Mouse (Mus musculus) heart, postnatal 4 days (tissue): ENCODE data around the gene Apbb2. TPM values are rescaled to one million over a fixed set of nuclear protein-coding genes. Genes with fewer than 3 reads are reported as not detected.

Source experiments
- DNase-seq: peaks from one replicate; pipeline ENCODE4 v3.0.0; 2021
- total RNA-seq, 2 experiments: library from RNA; stranded (reverse); gene quantifications; 2 replicates each; pipeline ENCODE4 v1.2.3; 2021

Apbb2 gene
- total RNA-seq, 2 experiments from 2014 or later, result 60.9 to 66.7 TPM

DNA sequence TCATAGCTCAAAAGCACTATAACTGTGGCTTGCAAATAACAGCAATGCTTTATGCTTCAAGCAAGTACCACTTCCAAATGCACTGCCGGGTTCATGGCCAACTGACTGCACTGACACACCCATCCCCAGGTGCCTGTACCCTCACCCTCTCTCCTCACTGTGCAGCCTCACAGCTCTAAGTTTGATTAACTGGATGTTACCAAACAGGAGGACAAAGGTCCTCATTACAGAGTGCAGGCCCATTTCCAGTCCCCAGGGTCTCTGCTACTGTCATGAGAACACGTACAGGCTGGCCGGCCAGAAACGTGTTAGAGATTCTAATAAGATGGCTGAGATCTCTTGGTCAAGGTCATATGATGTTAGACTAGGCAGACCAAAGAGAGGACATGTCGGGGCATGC is 147.7 kb downstream of the Apbb2 start:
- no peak for DNase-seq

DNA sequence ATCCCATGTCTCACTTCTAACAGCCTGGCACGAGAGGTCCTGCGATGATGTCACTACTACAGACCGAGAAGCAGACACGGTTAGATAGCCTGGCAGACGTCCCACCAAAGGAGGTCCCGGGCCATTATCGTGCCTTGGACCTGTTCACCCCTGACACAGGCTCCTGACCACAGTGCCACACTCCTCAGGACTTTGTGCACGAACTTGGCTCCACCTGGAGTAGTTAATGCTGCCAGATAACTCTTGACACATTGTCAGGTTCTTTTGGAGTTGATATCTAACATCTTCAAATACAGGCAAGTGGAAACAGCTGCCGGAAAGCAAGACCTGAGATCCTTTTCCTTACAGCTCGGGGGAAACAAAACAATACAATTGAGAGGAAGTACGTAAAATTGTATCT is 148.9 kb downstream of the Apbb2 start:
- DNase-seq, result peak; percentile 68

DNA sequence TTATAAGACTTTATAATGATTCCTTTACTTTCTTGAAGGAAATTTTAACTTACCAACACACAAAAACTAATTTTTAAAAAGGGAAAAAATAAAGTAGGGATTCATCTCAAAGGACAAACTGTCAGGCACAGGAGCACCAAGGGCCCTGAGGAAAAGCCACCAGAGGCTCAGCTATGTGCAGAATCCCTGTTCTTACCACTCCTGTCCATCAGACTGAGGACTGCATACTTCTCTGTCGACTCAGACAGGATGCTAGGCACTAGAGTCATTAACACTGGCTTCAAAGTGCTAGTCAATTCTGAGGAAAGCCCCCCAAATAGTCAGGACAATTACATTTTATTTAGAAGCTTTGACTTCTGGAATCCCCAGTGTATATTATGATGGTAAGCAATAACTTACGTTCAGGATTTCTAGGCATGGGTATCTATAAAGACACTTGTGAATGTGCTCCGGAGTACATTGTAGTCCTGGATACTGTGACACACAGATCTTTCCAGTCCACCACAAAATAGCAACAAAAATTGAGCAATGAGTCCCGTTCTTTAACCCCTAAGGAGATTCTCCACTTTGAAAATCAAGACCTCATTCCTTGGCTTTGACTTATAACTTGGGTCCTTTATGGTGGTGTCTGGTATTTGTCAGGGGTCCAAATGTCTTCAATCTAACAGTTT is 150.1 kb downstream of the Apbb2 start:
- DNase-seq, result no peak

DNA sequence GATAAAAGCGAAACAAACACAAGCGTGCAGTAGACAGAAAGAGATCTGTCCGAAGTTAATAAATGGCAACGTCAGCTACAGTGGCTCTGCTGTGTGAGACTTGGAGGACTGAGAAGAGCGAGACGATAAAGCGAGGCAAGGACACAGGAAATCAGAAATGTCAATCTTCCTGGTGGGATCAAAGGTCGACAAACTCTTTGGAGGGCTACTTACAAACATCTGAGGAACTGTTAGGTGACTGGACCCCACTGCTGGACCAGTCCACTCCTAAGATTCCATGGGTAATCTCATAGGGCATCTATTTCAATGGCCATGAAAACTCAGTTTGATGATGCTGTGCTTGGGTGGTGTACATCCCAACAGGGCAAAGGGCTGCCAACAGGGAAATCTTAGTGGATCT is 155.9 kb downstream of the Apbb2 start:
- no peak for DNase-seq

DNA sequence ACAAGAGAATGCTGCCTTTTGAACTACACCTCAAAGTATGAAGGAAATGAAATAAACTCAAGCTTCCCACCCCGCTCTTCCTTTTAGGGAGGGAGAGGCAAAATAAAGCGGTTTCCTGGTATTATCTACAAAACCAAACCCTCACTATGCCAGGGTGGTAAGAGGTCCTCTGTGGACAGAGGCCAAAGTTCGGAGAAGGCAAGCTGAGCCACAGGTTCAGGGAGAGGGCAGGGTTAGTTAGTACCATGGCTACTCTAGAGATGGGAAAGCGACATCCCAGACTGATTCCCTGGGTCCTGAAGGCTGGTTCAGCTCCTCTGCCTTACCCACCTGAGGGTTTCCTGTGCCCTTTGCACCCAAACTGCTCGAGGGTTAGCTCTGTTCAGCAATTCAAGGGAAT is 159.7 kb downstream of the Apbb2 start:
- no peak for DNase-seq

DNA sequence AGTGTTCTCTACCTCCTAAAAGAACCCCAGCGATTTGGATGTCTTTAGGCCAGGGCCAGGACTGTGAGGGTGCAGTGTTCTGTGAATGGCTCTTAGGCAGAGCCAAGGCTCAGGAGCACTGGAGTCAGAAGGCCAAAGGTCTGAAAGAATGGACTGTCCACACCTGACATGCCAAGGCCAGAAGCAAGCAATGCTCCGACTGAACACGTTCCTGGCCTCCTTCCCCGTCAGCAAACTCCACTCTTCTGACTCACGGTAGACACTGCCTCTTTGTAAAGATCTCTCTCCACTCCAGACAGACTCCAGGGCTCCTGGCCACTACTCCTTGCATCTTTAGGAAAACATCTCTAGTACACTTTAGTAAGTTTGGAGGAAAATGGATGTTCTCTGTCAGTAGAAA is 163.3 kb downstream of the Apbb2 start:
- no peak for DNase-seq

DNA sequence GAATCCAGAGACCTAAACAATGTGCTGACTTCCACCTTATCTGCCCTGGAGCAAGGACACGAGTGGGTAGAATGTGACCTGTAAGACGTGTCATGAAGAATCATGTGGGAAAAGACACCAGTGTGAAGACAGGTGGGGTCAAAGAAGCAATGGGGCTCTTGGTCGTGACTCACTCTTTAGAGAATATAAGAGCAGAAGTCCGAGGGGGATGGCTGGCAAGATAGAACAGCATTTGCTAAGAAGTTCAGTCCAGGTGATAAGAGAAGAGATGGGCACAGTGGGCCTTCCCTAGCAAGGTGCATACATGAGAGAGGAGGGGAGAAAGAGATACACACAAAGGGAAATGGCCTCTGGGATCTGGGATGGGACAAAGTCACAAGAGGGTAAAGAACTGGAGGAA is 163.8 kb downstream of the Apbb2 start:
- DNase-seq, result no peak

DNA sequence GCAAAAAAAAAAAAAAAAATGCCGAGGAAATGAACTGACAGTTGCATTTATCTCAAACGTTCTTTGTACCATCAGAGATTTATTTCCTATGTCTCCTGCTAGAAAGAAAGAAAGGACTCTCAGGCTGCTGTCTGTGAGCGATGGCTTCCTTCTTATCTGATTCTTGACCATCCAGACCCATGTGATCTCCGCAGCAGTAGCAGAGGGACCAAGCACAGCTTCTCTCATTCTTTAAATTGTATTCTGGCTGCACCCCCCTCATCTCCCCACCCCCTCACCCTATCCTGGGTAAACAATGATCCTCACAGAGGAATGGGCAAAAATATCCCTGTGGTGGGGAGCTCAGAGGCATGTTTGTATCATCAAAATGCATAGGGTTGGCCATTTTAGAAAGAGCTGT is 165.5 kb downstream of the Apbb2 start:
- no peak for DNase-seq

DNA sequence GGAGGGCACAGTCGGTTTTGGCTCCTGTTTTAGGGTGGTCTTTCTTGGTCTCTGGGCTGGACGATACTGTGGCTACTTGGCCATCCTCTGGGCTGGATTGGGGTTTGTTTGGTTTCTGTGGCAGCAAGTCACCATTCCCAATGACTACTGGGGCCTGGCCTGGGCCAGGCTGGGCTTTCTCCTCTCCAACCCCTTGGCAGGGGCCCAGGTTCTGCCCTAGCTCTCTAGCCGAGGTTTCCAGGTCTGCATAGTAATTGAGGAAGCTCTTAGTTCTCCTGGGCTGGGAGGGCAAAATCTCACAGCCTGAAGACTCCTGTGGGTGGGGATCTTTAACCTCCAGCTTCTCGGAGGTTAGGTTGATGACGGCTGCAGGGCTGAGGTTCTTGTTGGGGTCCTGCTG is 167.0 kb downstream of the Apbb2 start:
- DNase-seq, result no peak

DNA sequence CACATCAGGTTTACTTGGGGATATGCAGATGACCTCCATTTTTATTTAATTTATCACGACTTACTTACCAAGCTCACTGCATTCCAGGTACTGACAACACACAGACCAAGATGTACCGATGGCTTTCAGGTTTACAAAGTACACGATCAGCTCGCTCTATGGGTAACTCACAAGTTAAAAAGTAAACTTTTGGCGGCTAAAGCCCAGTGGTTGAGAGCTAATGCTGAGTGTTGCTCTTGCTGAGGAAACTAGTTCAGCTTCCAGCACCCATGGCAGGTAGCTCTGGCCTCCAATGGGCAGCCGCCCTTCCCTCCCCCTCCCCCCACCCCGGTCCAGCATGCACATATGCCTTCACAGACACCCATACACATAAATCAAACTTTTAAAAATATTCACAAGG is 173.1 kb downstream of the Apbb2 start:
- DNase-seq, result no peak

DNA sequence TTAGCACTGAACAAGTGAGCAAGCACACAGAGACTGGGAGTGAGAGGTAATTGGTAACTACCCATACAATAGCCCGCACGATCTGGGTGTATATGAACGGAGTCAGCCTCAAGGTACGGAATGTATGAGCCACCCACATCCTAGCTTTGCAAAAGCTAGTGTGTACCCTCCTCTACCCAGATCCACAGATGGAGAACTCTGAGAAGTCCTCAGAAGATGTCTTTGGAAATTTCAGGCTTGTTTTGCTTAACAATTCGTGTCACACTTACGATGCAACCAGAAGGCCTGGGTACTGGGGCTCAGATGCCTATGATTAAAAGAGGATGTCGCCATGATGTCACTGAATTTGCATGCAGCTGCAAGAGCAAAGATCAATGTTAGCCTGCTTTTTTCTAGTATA is 176.3 kb downstream of the Apbb2 start:
- no peak for DNase-seq

DNA sequence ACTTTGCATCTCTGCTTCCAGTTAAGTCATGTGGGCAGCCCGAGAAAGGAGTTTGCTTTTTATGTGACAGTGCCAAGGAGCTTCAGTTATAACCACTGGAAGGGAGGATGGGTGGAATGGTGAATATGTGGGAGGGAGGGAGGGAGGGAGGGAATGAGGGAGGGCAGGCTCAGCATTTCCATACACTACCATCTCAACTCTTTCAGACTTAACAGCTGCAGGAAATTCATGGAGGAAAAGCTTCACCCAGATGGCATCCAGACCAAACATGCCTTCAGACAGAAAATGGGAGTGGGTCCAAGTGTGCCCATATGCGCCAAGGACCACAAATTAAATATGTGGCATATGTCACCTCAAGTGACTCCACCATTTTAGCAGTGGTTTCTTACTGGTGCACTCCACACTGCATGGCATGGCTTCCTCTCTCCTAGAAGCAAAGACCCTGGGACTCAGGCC is 181.8 kb downstream of the Apbb2 start:
- no peak for DNase-seq

DNA sequence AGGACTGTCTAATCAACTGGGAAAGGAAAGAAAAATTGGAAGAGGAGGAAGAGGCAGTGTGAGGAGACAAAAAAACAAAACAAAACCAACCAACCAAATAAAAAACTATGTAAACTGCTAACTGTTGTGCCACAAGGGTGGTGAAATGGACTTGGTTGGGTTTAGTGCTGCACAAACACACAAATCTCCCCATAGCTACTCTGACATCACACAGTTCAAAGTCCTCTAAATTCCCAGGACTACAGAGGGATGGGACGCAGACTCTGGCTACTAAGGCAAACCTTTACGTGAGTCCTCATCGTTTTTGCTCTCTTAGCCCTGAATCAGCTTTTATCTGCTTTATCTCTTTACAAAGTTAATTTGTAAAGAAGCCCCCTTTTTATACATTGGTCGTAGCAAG is 183.4 kb downstream of the Apbb2 start:
- no peak for DNase-seq

DNA sequence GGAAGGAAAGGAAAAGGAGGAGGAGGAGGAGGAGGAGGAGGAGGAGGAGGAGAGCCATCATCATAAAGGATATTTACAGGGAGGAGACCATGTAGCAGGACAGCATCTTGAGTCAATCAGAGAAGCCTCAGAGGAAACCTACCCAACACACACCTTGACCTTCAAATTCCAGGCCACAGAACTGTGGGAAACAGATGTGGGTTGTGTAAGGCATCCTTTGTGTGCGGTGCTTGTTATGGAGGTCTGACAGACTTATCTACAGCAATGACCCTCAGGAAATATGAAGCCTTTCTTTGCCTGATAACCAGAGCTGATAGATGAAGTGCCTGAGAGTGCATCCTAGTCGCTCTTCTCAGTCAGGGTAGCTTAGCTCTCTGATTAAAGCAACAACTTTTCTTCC is 189.5 kb downstream of the Apbb2 start:
- DNase-seq, result no peak

DNA sequence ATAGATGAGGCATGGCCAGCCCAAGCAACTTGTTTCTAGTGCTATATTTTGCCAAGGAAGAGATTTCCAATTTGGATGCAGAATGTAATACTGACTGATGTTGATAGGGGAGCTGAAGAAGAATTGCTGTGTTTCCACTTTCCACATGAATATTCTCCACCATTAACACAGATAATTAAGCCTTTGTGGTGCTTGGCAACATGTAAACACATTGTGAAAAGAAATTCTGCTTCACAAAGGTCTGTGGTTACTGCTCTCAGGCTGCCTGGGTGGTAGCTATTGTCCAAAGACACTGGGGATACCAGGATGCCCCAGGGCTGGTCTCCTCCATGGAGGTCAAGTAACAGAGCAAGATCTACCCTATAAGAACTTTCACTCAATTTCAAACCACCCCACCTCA is 190.5 kb downstream of the Apbb2 start:
- DNase-seq, result no peak

DNA sequence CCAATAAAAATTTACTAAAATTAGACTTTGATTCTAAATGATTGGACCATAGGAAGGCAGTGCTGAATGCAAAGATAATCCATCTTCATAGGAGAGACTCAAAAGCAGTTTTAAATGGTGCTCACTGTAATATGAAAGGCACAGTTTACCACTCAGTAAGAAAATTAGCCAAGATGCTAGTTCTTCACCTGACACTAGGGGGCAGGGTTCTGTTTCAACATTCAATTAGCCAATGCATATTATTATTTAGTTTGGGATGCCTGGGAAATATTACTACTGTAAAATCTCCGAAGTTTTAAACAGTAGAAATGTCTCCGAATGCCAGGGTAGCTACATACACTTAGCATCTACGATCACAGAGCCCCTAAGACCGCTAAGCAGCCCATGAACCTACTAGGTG is 194.7 kb downstream of the Apbb2 start:
- peak; percentile 58 for DNase-seq

DNA sequence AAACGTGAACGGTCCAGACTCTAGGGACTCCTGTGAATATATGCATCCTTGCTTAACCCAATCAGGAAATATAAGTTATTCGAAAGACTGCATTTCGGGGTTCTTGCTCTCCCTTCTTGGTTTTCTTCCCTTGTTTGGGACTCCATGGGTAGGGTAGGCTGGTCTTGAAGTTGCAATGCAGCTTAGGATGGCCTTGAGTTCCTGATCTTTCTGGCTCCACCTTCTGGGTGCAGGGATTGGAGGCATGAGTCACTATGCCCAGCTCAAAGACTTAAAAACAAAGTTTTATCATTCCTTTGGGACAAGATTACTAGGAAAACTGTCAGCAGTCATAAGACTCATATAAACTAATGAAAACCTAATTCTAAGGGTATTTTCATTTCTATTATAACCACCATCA is 195.1 kb downstream of the Apbb2 start:
- no peak for DNase-seq

DNA sequence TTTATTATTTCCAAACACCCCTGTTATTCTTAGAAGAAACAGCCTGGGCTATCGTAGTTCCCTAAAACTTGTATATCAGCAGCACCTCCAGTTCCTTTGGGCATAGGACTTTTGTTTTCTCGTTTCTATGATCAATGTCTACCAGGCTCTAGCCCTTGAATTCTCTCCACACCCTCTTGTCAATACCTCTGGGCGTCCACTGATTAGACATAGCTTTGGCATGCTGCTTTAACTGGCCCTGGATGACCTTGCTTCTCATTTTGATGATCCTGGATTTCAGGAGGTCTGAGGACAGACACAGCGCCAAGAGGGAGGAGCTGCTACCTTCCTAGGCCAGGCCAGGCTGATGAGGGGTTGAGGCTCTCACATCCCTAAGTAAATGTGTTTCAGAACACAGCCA is 196.6 kb downstream of the Apbb2 start:
- peak; percentile 54 for DNase-seq

DNA sequence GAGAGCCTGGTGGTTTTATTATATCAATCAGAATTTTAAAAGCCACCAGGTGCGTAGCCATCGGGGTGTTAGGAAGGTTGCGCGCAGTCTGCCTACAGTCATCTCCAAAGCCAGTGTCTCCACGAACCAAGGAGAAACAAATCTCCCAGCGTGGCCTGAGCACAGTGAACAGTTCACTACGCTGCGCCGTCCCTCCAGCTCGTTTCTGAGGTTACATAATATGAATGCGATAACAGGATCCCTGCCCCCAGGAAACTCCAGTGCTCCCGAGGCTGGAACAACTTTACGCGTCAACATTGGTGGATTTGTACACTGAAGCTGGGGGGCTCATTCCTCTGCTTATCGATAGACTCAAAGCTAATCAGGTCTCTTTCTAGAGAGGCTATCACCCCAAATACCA is 197.4 kb downstream of the Apbb2 start:
- DNase-seq, result no peak

DNA sequence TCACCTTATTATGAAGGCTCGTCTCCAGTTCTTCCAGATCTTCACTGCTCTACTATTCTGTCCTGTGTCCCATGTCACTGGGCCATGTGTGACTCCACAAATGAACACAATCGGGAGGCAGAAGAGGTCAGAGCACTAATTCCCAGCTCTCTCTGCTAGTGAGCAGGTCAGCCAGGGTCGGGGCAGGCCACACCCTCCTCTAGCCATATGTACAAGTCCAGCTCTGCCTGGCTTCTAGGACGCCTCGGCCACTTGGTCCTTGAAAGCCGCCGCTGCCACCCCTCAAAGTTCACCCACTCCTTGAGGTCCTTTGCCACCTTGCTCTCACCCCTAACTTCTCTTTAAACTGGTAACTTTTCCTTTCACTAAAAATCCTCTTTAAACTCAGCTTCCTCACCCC is 198.6 kb downstream of the Apbb2 start:
- no peak for DNase-seq

DNA sequence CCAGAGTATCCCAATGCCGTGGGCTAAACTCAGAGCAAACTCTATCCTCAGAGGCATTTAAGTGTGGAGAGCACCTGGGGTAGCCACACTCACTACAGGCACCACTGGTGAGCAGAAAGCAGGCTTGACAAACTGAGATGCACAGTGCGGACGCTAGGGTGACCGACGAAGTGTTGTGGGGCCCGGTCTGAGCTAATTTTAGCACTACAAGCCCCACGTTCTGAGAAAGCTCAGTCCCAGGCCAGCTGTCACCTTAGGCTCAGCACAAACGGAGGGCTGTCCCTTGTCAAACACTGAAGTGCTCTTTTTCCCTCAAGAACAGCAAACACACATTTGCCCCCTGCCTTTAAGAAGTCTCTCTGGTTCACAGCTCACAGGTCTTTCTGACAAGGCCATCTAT is 201.3 kb downstream of the Apbb2 start:
- peak; percentile 59 for DNase-seq

DNA sequence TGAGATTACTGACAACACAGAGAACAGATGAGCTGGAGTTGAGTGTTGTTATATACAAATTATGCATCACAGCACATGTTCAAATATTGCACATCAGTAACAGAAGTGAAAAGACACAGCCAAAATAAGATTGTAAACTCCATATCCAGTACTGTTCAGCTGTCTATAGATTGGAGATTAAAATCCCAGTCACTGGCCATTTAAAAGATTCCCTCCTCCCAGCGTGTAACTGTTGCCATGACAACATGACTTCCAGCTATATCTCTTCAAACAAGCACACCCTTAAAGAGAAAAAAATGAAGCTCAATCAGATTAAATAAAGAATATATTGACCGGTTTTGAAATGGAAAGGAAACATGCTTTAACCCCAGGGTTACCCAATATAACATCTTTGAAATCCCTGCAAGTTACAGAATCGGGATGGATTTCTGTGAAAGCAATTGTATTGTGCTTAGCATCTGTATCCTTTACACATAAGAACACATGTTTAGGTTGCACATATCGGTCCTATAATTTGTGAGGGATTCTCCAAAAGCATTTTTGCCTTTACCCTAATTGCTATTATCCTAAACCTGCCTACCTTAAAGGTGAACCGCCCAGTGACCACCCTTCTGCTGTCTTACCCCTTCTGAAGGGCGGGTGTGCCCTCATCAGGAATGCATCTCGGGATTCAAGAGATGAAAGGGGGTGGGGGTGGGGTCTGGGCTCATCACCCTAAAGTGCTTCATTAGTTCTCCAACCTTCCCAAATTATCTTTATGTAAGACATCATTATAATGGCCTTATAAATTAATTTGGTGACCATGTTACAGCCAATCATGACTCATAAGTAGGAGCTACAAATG is 202.7 kb downstream of the Apbb2 start:
- DNase-seq, result no peak

DNA sequence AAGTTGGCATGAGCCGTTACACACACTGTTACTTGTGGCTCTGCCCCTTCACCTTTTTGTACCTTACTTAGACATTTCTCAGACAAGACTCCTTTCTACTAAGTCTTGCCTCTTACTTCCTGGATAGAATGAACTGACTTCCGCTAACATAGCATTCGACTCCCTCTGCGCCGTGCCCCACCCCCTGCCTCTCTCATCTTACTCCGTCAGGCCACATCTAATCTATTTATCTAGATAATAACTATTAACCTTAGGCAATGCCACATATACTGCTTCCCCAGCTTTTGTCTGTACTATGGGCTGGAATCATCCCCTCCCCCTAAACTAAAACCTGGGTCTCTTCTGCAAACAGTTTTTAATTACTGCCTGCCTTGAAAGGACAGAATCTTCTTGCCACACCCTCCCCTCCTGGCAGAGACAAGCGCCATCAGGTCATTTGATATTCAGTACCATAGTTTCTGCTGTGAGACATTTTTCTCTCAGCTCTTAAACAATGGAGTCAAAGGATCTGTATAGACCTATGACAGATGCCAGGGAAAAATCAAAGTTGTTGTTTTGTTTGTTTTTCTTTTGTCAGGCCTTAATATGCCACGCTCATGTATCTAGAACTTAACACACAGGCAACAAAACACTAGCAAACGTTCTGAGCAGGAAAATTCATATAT is 203.4 kb downstream of the Apbb2 start:
- no peak for DNase-seq

DNA sequence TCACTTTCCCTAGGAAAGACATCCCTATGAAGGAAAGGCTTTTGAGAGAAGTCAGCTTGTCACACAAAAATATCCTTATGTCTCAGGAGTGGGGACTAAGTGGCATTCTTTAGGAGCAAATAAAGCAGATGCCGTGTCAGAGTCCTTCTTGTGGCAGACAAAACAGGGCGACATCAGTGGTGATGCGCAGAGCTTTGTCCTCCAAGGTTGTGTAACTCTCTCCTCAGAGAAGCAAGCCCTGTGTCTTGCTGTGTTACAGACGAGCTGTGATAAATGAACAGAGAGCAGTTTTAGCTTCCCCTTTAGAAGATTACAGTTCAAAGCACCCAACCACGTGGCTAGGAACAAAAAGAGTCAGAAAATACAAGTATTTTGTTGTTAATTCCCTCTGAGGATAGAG is 205.2 kb downstream of the Apbb2 start:
- DNase-seq, result no peak
